Mouse (Mus musculus): ENCODE measurements at regions not wholly inside any gene's neighbourhood (a gene's known extent, or its start where the extent isn't known, plus 50 kb on each side); places are given as distances from the start of the nearest gene placed in this dataset.
A peak's percentile ranks its signal among the peaks of the same experiment; 100 is the strongest.

GRCm38 (mm10) chr11:117057451-117057850 is 57.5 kb upstream of the Sec14l1 start:
- peak; percentile 74 for TF ChIP-seq CTCF (IDR thresholded peaks at IDR 0.05; ENCODE audit: borderline replicate concordance, insufficient read depth, low read depth, low read length)
- no peak for TF ChIP-seq POLR2A (IDR thresholded peaks at IDR 0.05; ENCODE audit: borderline replicate concordance, insufficient read depth, low read length)

Measured in cerebellum, adult 2 months (tissue).